Mouse (Mus musculus) brain, embryonic 14.5 days (tissue): Measurements from ENCODE around the gene Greb1.

Experiments
- CTCF ChIP-seq: fragments of 200-500 bp; IDR thresholded peaks from 2 replicates; pipeline ENCODE4 v1.5.1; 2012; ENCODE audit warnings: inconsistent platforms, mild to moderate bottlenecking, moderate library complexity, borderline replicate concordance; ENCODE audit not compliant: insufficient read depth, insufficient read length; ENCODE audit errors: extremely low read depth
- POLR2A ChIP-seq: fragments of 200-500 bp; IDR thresholded peaks from 2 replicates; pipeline ENCODE4 v1.6.1; 2012; ENCODE audit warnings: mild to moderate bottlenecking, inconsistent platforms, borderline replicate concordance; ENCODE audit not compliant: poor library complexity, insufficient read depth, insufficient read length, severe bottlenecking; ENCODE audit errors: extremely low read depth

- TF ChIP-seq CTCF (no peak), POLR2A (no peak)
These were observed 2.7 kb upstream of the Greb1 start for GRCm38 (mm10) chr12:16803237-16803955.
